Mouse (Mus musculus) mouse trophoblast stem cell (cell line): ENCODE results near the gene Rcan2.

Source experiments
- in situ Hi-C, 2 experiments: fragments of 300-500 bp; cut with MseI, MboI; formaldehyde crosslinking; loops; 2 replicates in 1 of 2; 3 replicates in 1 of 2; pipeline ENCODE4 v1.15.1; 2025

The Rcan2 gene

DNA sequence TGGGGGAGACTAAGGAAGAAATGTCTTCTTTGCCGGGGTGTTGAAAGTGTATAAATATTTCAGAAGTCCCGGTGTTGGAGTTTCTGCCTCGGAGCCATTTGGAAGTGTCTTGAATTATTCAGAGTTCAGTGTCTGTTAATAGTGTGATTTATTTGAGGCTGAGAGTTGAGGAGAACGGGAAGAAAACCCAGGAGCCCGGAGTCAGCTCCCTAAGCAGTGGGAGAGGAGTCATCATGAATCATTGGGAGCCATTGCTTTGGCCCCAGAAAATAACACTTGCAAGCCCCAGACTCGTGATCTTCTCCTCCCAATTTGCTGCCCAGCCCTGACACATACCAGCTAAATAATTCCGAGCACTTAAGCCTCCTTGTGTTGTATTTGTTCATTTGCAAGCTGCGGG lies 115.0 kb downstream of the Rcan2 start:
- in situ Hi-C loops, result no loop called here

DNA sequence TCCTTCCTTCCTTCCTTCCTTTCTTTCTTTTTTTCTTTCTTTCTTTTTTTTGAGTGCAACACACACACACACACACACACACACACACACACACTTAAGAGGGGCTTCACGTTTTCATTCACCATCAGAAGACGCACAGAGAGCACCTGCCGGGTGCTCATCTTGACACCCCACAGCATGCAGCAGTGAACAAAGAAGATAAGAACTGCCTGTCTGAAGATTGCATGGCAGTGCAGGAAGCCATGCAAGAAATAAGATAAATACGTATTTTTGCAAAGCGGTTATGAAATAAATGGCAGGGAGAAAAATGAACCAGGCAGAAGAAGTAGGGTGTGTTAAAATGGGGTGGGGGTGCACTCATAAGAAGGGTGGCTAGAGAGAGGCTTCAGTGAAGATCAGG lies 116.0 kb downstream of the Rcan2 start:
- in situ Hi-C loops, result no loop called here

- in situ Hi-C loops, result no loop called here
Measured at GRCm38 (mm10) chr17:43929856-43930255, 128.7 kb downstream of the Rcan2 start.

GRCm38 (mm10) chr17:43931731-43932130 lies 130.6 kb downstream of the Rcan2 start:
- in situ Hi-C loops, result no loop called here

DNA sequence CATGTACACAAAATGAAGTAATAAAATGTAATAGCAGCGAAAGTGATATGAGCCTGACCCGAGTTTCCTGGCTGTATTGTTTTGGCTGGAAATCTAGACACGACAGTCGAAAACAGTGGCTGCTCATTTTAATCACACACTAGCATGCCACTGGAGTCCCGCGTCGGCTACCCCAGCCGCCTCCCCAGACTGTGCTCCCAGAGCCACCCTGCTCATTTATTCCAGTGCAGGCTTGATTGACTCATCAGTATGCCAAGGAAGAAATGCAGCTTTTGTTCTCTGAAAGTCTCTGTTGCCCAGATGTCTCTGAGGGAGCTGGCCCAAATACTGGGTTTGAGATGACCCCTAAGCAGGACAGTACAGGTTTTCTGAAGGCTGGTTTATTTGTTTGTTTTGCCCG lies 132.9 kb downstream of the Rcan2 start:
- in situ Hi-C loops, result no loop called here

DNA sequence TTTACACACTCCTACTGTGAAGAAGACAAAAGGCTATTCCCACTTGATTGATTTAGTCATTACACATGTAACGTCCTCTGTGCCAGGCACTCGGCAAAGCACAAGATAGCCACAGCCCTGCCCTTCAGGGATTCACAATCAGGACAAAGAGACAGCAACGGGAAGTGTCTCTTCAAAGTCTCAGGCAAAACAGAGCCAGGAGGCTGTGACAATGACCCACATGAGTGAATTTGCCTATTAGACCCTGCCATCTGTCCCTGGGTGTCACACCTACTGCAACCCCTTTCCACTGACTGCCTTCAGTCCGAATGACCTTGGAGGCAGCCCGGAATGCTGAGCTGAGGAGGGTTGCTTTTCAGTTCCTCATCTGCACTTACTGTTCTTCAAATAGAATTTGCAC lies 151.1 kb downstream of the Rcan2 start:
- in situ Hi-C loops, result no loop called here

- in situ Hi-C loops, result no loop called here
Measured at GRCm38 (mm10) chr17:43952661-43953534, 151.7 kb downstream of the Rcan2 start.

GRCm38 (mm10) chr17:43953535-43953918 lies 152.4 kb downstream of the Rcan2 start:
- in situ Hi-C loops, result no loop called here

DNA sequence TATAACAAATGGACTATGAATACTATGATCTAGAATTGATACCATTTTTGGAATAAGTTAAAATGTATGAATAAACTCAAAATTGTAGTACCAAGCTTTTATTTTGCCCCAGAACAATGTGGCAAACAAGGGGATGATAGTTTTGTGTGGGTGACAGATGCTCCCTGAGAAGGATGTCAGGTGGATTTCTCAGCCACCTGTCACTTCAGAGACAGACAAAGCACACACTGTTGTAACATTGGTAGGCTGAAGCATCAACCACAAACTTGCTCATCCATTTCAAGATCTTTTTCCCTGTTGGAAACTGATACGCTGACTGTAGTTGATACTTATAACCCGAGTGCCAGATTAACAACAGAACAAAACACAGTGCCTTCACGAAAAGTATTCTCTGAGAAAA lies 158.6 kb downstream of the Rcan2 start:
- in situ Hi-C loops, result no loop called here

GRCm38 (mm10) chr17:43969943-43970342 lies 168.8 kb downstream of the Rcan2 start:
- in situ Hi-C loops, result no loop called here

- in situ Hi-C loops, result no loop called here
Measured at GRCm38 (mm10) chr17:43977572-43977971, 176.4 kb downstream of the Rcan2 start.

DNA sequence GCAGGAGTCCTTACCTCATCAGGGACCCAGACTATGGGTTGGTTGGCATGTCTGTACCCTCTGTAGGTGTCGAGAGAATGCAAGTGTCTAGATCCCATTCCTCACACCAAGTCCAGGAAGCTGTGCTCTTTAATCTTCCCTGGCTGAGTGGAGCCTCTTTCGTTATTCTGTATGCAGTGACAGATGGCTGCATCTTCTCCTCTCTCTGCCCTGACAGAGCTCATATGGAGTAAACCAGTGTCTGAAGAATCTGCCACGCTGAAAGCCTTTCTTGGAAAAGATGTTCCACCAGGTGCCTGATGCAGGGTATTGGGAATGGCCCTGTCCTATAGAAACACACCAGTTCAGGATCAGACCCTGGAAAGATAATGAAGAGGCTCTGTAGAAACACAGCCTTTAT lies 178.8 kb downstream of the Rcan2 start:
- in situ Hi-C loops, result no loop called here

- in situ Hi-C loops, result no loop called here
Measured at GRCm38 (mm10) chr17:43982505-43982904, 181.4 kb downstream of the Rcan2 start.

DNA sequence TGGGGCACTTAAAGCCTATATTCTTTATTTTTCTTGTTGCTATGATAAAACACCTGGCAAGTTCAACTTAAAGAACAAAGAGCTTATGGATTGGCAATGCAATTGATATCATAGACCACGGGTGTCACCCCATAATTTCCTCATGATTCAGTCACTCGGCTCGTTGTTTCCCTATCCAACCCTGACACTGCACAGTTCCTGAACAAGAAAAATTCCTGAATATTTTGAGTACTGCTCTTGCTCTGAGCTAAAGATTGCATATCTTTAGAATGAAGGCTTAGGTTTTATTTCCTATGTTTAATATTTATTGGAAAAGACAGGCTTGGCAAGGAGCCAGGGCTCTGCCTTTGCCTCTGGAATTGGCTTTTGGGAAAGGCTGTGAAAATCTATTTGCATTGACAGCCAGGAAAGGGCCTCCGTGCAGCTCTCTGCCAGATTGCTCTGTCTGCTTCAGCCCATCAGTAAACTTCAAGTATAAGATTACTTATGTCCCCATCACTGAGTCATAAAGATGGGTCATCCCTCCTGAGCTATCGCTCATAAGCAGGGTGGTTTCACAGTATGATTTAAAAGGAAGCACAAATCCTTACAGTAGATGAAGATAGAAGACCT lies 188.3 kb downstream of the Rcan2 start:
- in situ Hi-C loops, result no loop called here

DNA sequence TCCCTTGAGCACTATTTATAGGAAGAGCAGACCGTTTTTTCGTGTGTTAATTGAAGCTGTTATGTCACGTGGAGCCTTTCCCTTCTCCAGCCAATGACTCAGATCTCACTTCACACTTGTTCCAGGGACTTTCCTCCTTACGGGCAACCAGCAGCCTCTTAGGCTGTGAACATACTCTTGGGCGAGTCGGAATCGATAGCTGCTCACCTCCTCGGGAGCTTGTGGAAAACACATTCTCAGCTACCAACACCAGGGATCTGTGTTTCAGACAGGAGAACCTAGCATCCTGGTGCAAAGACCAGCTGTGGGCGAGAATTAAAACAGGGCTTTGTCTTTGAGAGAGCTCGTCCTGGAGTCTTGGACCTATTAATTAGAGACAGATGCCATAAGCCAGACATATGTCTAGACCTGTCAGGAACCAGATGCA lies 189.8 kb downstream of the Rcan2 start:
- in situ Hi-C loops, result no loop called here

DNA sequence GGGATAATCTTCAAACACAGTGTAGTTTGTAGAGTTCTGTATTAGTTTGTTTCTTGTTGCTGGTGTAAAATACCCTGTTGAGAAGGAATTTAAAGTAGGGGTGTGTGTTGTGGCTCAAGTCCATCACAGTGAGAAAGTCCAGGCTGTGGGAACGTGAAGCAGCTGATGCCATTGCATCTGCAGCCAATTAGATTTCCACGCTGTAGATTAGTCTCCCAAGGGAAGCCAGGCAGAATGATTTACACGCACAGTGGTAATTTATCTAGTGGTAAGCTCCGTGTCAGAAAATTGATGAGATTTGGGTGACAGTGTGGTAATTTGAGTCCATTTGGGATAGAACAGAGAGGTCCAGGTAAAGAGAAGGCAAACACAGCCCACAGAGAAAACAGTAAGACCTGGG lies 192.9 kb downstream of the Rcan2 start:
- in situ Hi-C loops, result no loop called here

GRCm38 (mm10) chr17:43997514-43997913 lies 196.4 kb downstream of the Rcan2 start:
- in situ Hi-C loops, result no loop called here

DNA sequence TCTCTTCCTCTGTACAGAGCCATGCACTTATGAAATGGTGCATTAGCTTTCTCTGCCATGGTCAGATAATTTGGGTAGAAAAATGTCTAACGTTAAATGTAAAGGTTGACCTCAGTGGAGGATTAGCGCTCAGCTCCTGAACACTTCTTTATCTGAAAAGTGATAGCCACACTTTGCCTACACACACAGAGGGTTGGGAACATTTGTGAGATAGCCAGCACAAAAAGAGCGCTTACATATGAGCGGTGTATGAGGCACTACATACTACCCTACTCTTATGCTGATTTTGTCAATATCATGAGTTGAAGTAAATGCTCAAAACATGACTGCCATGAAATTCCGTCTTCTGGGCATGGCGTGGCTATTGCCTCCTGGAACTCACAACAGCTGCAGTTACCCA lies 196.9 kb downstream of the Rcan2 start:
- in situ Hi-C loops, result no loop called here

DNA sequence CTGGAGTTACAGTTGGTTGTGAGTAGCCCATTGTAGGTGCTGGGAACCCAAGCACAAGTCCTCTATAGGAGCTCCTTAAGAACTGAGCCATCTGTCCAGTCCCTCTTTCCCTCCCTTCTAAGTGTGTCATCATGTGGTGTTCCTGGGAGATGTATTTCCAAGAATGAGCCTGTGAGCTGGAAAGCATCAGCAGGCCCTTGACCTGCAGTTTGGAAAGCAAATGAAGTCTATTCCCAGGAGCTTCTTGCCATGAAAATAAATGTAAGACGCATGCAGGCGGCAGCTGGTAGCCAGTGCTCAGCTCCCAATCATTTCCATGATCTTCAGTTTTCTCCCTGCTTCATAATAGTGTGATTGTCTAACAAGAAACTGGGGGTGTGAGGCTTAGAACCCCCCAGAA lies 203.2 kb downstream of the Rcan2 start:
- in situ Hi-C loops, result no loop called here

DNA sequence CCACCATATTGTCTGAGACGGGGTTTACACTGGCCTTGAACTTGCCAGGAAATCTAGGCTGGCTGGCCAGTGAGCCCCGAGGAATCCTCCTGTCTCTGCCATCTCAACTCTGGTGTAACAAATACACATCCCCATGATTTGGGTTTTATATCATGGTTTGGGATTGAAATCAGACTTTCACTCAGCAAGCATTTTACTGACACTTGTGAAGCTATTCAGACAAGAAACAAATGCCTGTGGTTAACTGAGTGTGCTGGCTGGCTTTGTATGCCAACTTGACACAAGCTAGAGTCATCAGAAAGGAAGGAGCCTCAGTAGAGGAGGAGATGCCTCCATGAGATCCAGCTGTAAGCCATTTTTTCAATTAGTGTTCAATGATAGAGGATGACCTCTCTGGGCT lies 206.3 kb downstream of the Rcan2 start:
- in situ Hi-C loops, result no loop called here

GRCm38 (mm10) chr17:44011917-44012316 lies 210.8 kb downstream of the Rcan2 start:
- in situ Hi-C loops, result no loop called here

- in situ Hi-C loops, result no loop called here
Measured at GRCm38 (mm10) chr17:44013756-44014510, 212.8 kb downstream of the Rcan2 start.

DNA sequence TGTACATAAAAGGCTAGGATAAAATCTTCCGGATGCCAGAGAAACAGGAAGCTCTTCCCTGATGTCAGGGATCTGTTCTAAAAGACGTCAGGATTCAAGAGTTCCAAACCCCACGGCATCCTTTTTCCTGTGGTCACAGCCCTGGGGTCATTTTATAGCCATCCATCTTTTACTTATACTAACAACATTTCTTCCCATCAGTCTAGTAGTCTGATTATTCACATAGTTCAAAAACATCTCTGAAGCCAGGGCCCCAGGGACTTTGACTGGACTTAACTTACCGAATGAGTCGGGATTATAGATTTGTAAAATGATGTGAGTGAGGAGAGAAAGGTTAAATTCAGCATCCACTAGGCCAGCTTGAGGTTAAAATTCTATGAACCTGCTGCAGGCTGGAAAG lies 215.2 kb downstream of the Rcan2 start:
- in situ Hi-C loops, result no loop called here
